16 mouse cellular contexts compared by ENCODE assay signal in genomic region chr11:115496559-115496958, GRCm38 (mm10). TPM values are rescaled to one million over a fixed set of nuclear protein-coding genes. Genes with fewer than 3 reads are reported as not detected.
"Had no signal": no experiment of that assay in that cellular context is flagged by ENCODE, and none has a peak within 500 bp of the region (broad histone marks: within the 10 kb centered on the region; RNA-seq: fewer than 3 reads in every experiment).

No protein-coding gene starts in this region.

RNA-seq across cellular contexts. Expression of gene Slc16a5, which starts 34.3 kb away (rescaled TPM):
- total RNA-seq: heart, postnatal 25 days; heart, postnatal 36 days; hematopoietic stem cell, adult 5-6 weeks; layer of hippocampus, adult 18-20 months; layer of hippocampus, adult 2 months; layer of hippocampus, postnatal 10 days; layer of hippocampus, postnatal 14 days; layer of hippocampus, postnatal 25 days; layer of hippocampus, postnatal 36 days; left cerebral cortex, adult 18-20 months; left cerebral cortex, adult 2 months had no signal
- polyA plus RNA-seq: heart, embryonic 11.5 days; heart, embryonic 12.5 days; hindbrain, embryonic 10.5 days; hindbrain, embryonic 12.5 days; hindbrain, embryonic 14.5 days had no signal
